Mouse (Mus musculus) bone marrow macrophage, adult 2 months (primary cell): ENCODE measurements around the gene Glis1. TPM values are rescaled to one million over a fixed set of nuclear protein-coding genes. Genes with fewer than 3 reads are reported as not detected.

ENCODE experiments used
- H3K27ac ChIP-seq: 2 replicates; pipeline ENCODE4 v1.5.1; 2012; ENCODE audit warnings: low read depth, low read length; ENCODE audit not compliant: insufficient read depth
- H3K4me1 ChIP-seq: 2 replicates; pipeline ENCODE4 v1.6.1; 2012; ENCODE audit warnings: low read length; ENCODE audit not compliant: control insufficient read depth, insufficient read depth
- H3K4me3 ChIP-seq: 2 replicates; pipeline ENCODE4 v1.5.1; 2012; ENCODE audit warnings: mild to moderate bottlenecking, low read length, moderate library complexity; ENCODE audit not compliant: insufficient read depth
- CTCF ChIP-seq: IDR thresholded peaks from 2 replicates; pipeline ENCODE4 v1.5.1; 2012; ENCODE audit warnings: low read depth, mild to moderate bottlenecking, low read length, moderate library complexity
- POLR2A ChIP-seq: IDR thresholded peaks from 2 replicates; pipeline ENCODE4 v1.6.1; 2012; ENCODE audit warnings: mild to moderate bottlenecking, low read depth, low read length, borderline replicate concordance
- polyA plus RNA-seq: library from polyadenylated mRNA; stranded (reverse); fragments of >200 nt; gene quantifications from 2 replicates; pipeline ENCODE4 v1.2.4, GENCODE M21; 2012; ENCODE audit not compliant: missing spikeins, insufficient read depth, insufficient read length

Glis1 gene
- polyA plus RNA-seq, 1 experiment, result not detected

DNA sequence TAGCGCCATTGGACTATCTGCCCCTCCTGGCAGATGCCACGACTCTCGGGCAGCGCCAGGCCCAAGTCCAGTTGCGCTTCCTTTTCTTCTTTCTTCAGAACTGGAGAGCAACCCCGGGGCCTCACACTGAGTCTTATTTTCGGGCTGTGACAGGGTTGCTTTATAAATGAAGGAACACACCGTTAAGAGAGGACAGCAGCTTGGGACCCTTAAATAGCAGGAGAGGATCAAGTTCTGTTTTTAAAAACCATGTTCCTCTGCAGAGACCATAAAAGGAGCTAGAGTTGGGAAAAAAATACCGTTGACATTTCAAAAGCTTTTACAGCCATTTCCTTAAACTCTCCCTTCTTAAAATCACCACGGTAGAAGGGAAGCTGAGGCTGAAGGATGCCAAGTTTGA, 241.3 kb downstream of the Glis1 start:
- TF ChIP-seq POLR2A, result no peak
- TF ChIP-seq CTCF, result no peak
- Histone ChIP-seq H3K27ac (no peak overlapping the region), H3K4me3 (no peak overlapping the region), H3K4me1 (no peaks in the 10 kb centered on the region)

DNA sequence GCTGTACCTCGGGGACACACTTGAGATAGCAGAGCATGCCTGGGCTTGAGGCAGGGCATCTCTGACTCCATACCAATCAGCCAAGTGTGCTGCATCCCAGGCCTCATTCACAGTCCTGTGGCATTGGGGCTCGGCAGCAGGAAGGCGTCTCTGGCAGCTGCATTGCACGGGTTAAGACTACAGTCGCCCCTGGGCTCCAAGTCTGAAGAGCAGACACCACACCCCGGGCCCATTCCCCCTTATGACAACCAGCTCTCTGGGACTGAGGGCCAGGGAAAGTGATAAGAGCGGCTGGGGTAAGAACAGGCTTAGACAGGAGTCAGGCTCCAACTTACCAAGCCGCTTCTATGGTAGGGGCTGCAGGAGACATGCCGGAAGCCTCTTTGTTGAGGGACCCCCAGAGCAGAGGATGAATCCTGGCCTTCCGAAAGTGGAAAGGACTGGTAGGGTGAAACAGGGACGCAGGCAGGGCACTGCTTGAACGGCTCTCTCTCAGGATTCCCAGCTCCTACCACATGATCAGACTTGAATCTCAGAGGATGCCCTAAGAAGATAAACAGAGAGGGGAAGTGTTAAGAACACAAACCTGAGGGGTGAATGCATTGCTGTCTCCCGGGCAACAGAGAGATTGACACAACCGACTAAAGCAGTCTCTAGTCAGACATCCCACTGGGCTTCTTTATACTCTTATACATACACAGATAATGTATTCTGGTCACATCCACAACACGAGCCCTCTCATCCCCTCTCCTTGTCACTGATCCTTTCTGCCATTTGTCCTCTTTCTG, 246.1 kb downstream of the Glis1 start:
- Histone ChIP-seq H3K4me3 (no peak overlapping the region), H3K4me1 (no peaks in the 10 kb centered on the region), H3K27ac (no peak overlapping the region)
- TF ChIP-seq CTCF (no peak), POLR2A (no peak)

DNA sequence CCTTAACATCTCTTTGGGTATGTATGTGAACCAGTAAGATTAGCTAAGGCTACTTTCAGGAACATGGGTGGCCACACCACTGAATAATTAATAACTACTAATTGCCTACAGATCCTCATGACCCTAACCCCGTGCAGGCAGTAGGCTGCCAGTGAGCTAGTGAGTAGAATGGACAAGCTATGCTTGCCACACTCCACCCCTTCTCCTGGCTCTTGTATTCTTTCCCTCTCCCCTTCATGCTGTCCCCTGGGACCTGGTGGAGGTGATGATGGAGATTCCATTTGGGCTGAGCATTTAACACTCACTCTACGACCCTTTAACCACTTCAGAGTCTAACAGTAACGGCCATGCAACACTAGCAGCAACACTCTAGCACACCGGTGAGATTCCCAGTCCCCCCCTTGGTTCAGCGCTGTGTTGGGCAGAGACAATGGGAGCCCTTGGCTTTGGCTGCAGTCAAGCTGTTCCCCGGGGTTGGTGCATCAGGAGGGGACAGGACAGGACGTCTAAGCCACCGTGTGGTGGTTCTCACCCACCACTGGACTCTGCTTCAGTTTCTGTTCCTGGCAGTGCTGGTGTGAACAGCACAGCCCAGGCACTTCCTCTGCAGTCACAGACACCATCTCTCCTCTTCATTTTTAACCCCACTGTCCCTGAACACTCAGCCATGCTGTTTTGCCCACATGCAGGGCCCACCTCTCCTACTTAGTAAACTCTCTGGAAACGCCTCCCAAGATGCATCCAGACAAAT, 246.9 kb downstream of the Glis1 start:
- no peaks in the 10 kb centered on the region for H3K4me1 ChIP-seq
- no peak overlapping the region for H3K27ac ChIP-seq
- no peak overlapping the region for H3K4me3 ChIP-seq
- TF ChIP-seq POLR2A, result no peak
- TF ChIP-seq CTCF, result no peak

DNA sequence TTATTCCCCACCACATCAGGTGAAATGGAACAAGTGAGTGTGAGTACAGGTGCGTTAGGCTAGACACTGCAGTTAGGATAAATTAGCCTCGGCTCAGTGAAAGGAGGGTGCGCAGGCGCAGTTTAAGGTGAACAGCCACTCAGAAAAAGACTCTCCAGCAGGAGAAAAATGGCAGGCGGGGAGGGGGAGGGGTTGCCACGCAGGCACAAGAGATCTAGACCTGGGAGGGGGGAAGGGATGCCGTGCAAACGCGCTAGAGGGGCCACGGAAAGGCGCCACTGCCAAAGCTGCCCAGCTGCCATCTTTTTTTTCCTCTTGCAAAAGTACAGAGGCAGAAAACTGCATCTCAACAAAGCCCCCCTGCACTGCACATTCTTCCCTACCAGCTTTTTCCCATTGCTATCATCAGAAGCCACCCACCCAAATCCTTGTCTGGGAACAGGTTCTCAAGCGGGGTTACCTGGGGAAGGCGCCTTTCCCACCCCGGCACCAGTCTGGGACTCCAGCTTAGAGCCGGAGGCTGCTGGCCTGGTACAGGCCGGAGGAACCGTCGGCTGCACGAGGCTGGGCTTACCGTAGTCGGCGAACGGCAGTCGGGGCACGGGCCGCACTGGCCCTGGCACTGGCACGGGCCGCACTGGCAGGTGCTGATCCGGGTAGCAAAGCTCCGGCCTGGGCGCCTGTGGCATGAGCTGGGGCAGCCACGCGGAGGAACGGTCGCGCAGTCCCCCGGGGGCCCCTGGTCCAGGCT, 248.8 kb downstream of the Glis1 start:
- TF ChIP-seq POLR2A (no peak), CTCF (no peak)
- Histone ChIP-seq H3K4me3 (no peak overlapping the region), H3K4me1 (no peaks in the 10 kb centered on the region), H3K27ac (no peak overlapping the region)

- H3K4me3 ChIP-seq, result no peak within 1 kb of the TSS
- no peak within 1 kb of the TSS for H3K27ac ChIP-seq
- H3K4me1 ChIP-seq, result no peaks in the 10 kb centered on the region
- TF ChIP-seq POLR2A (no peak), CTCF (no peak)
Measured at GRCm38 (mm10) chr4:107684130-107684529, 249.7 kb downstream of the Glis1 start, which contains the start of gene Dmrtb1. Gene Dmrtb1 (minus strand): TSS chr4:107684230.

Other genes with a start within 250 kb of the Glis1 start
- gene Ldlrad1, start 225.4 kb upstream of the Glis1 start, polyA plus RNA-seq, result not detected in 2 replicates
- gene Lrrc42, start 181.1 kb upstream of the Glis1 start, polyA plus RNA-seq, result 16.1 and 16.8 TPM in 2 replicates
- gene Hspb11, start 181.0 kb upstream of the Glis1 start, polyA plus RNA-seq, result 21.1 and 27.3 TPM in 2 replicates
- not detected in 2 replicates for gene Dio1, start 127.4 kb upstream of the Glis1 start, polyA plus RNA-seq
- gene Yipf1, start 120.2 kb upstream of the Glis1 start, polyA plus RNA-seq, result 44.1 and 57.6 TPM in 2 replicates
- 14.1 and 19.2 TPM in 2 replicates for gene Ndc1, start 66.8 kb upstream of the Glis1 start, polyA plus RNA-seq
- gene Dmrtb1, start 249.6 kb downstream of the Glis1 start, polyA plus RNA-seq, result not detected in 2 replicates